Mouse (Mus musculus) E14TG2a.4 (cell line): ENCODE measurements around the gene Trp53.

Source experiments
- CTCF ChIP-seq: conservative IDR thresholded peaks from 2 replicates; pipeline ENCODE4 v1.5.1; 2014; ENCODE audit warnings: low read length
- POU5F1 ChIP-seq: IDR thresholded peaks from 2 replicates; pipeline ENCODE4 v1.6.1; 2014; ENCODE audit warnings: low read length, borderline replicate concordance

DNA sequence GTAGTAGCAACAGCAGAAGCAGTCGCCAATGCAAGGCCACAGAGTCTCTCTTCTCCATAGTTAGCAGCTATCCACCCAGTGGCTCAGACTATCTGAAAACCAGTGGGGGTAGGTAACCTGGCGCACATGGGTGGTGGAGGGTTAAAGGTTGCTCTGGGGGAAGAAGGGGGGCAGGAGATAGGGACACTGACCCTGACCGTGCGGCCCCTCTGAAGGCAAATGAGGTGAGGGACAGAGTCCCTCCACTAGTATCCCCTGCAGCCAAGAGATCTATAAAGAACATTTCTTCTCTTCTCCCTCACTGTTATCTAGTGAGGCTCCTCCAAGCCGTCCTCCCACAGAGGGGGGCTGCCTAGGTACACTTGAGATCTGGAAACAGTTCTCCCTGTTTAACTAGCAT lies 37.6 kb downstream of the Trp53 start, which contains the start of gene Shbg:
- TF ChIP-seq CTCF (no peak), POU5F1 (no peak)
